Mouse (Mus musculus) lung, adult 2 months (tissue): ENCODE results near the gene Xrcc1. TPM values are rescaled to one million over a fixed set of nuclear protein-coding genes. Genes with fewer than 3 reads are reported as not detected.

Experiments
- DNase-seq: peaks from one replicate; pipeline ENCODE4 v3.0.0; 2022
- H3K4me1 ChIP-seq: fragments of 200-500 bp; 2 replicates; pipeline ENCODE4 v1.6.1; 2011; ENCODE audit warnings: low read length; ENCODE audit not compliant: control insufficient read depth, insufficient read depth
- H3K4me3 ChIP-seq: fragments of 200-500 bp; replicated peaks from 2 replicates; pipeline ENCODE3; 2011; ENCODE audit warnings: low read depth, mild to moderate bottlenecking, control low read depth, low read length; ENCODE audit errors: extremely low read depth
- CTCF ChIP-seq: fragments of 200-500 bp; IDR thresholded peaks from 2 replicates; pipeline ENCODE4 v1.5.1; 2011; ENCODE audit warnings: mild to moderate bottlenecking, low read length, control low read depth; ENCODE audit not compliant: insufficient read depth
- POLR2A ChIP-seq: fragments of 200-500 bp; IDR thresholded peaks from 2 replicates; pipeline ENCODE4 v1.6.1; 2011; ENCODE audit warnings: low read depth, mild to moderate bottlenecking, control low read depth, low read length, borderline replicate concordance; ENCODE audit errors: extremely low read depth
- WGBS: fragments of 180-500 bp; shearing (Covaris S2); methylation state at CpG from one replicate; pipeline ENCODE4 v1.1.7; 2018; 5-methylcytosine and 5-hydroxymethylcytosine counted together
- polyA plus RNA-seq: library from polyadenylated mRNA; depleted of rRNA; stranded (reverse); fragments of >200 nt; gene quantifications from 2 replicates; pipeline ENCODE4 v1.2.3, GENCODE M21; 2012

The Xrcc1 gene
- polyA plus RNA-seq, 1 experiment: 40.5 TPM

GRCm38 (mm10) chr7:24537081-24537480 is 9.0 kb upstream of the Xrcc1 start:
- WGBS: 85% methylated on average over 4 of the region's 4 CpGs
- Histone ChIP-seq H3K4me1 (no peaks in the 10 kb centered on the region), H3K4me3 (no peak overlapping the region)
- DNase-seq: no peak
- TF ChIP-seq POLR2A (no peak), CTCF (no peak)

GRCm38 (mm10) chr7:24537591-24537990 is 8.5 kb upstream of the Xrcc1 start:
- Histone ChIP-seq H3K4me3 (no peak overlapping the region), H3K4me1 (no peaks in the 10 kb centered on the region)
- TF ChIP-seq POLR2A (no peak), CTCF (no peak)
- WGBS: 68% methylated on average over 5 of the region's 5 CpGs
- DNase-seq: no peak

DNA sequence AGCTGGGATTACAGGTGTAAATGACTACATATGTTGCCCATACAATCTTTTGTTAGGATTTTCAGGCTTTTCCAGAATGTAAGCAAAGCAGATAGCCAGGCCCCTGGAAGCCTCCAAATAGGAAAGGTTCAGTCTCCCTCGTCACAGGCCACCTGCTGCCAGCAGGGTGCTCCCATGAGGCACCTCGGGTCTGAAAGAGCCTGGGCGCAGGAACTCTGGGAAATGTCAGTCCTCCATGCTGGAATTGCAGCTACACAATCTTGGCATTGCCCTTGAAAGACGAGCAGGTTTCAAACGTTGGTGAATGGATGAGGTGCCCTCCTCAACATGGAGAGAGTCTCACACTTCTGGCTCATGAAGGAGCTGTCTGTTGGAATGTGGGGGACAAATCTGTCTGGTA is 7.9 kb upstream of the Xrcc1 start:
- DNase-seq: no peak
- WGBS: 40% methylated on average over 5 of the region's 5 CpGs
- H3K4me1 ChIP-seq: no peaks in the 10 kb centered on the region
- H3K4me3 ChIP-seq: no peak overlapping the region
- no peak for TF ChIP-seq POLR2A
- TF ChIP-seq CTCF: no peak

GRCm38 (mm10) chr7:24538701-24539100 is 7.4 kb upstream of the Xrcc1 start:
- no peak for DNase-seq
- TF ChIP-seq POLR2A (no peak), CTCF (no peak)
- Histone ChIP-seq H3K4me3 (no peak overlapping the region), H3K4me1 (no peaks in the 10 kb centered on the region)
- WGBS: 73% methylated on average over 5 of the region's 5 CpGs

DNA sequence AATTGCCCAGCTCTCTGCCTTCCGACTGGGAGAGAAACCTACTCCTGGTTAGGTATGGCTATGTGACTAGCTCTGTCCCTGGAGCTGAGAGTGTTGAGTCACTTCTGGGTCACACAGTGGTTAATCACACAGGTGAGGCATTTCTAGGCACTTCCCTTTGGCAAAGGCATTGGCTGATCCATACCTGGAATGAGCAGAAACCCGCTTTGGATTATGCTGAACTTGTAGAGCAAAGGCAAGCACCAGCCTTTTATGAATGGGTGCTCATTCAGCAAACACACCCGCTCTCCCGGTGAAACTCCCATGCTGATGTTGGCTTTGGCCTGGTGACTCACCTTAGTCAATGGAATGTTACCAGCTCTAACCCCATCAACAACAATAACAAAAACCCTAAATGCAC is 6.4 kb upstream of the Xrcc1 start:
- Histone ChIP-seq H3K4me3 (no peak overlapping the region), H3K4me1 (no peaks in the 10 kb centered on the region)
- TF ChIP-seq CTCF (no peak), POLR2A (no peak)
- 80% methylated on average over 4 of the region's 4 CpGs for WGBS
- DNase-seq: no peak

DNA sequence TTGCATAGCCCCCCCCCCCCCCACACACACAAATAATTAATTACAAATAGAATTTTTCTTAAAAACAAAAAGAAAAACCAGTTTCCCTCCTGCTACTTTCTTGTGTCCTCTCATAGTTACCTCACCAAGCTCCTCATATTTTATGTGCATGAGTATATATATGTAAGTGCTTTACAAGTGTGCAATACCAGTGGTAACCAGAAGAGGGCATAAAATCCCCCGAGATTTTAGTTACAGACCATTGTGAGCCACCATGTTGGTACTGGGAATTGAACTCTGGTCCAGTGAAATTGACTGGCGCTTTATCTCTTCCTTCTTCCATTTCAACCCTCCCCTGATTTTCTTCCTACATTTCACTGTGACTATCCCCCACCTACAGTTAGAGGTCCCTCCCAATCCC is 1.6 kb upstream of the Xrcc1 start:
- DNase-seq: no peak
- WGBS: 83% methylated on average over 2 of the region's 2 CpGs
- 0 out of 2 replicates have a peak, but pooled peaks cover 2% of the 10 kb centered on the region for H3K4me1 ChIP-seq
- no peak overlapping the region for H3K4me3 ChIP-seq
- TF ChIP-seq CTCF (no peak), POLR2A (no peak)

DNA sequence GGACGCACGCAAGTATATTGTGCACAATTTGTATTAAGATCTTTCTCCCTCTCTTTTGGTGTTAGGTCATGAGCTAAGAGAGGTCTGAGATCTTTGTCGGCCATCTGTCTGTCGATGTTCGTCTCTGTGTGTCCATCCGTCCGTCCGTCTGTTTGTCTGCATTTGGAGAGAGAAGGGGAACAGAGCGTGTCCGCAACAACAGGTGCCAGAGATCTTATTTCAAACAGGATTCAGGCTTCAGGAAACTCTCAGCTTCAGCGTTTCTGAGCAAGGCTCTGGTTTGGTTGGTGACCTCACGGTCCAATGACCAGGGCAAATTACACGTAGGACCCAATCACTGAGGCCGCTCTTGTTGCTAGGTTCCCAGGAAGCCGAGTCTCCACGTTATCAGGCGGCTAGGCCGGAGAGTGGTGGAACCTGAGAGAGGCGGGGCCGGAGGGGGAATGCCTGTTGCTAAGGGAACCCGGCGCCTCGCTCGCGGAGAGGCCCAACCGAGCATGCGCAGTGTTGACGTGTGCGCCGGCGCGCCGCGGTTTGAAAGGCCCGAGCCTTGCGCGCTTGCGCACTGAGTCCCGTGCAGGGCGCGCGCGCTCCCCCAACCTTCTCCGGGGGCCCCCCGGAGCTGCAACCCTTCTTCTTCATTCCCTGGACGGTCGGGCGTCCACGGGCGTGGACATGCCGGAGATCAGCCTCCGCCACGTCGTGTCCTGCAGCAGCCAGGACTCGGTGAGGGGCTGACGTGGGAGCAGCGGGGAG is 723 bp downstream of the Xrcc1 start:
- peak; percentile 98 for DNase-seq
- WGBS: 1% methylated on average over 57 of the region's 57 CpGs
- Histone ChIP-seq H3K4me3 (peak overlapping the region; percentile 97), H3K4me1 (0 out of 2 replicates have a peak, but pooled peaks cover 2% of the 10 kb centered on the region)
- TF ChIP-seq CTCF: no peak
- TF ChIP-seq POLR2A: no peak

DNA sequence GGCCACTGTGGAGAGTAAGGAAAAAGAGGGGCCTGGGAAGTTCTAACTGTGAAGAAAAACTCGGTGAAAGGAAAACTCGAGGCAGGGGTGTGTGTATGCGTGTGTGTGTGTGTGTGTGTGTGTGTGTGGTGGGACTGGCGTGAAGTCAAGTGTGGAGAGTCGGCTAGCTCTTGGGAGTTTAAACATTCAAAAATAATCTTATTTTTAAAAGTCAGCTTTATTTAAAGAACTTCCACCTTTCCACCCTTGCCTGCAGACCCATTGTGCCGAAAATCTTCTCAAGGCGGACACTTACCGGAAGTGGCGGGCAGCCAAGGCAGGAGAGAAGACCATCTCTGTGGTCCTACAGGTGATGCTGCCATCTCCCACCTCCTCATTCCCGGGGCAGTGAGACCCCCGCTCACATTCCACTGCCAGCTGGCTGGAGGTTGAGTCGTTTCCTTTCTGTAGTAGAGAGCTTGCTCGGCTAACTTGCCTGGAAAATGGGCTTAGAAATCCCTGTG is 1.5 kb downstream of the Xrcc1 start:
- H3K4me3 ChIP-seq: peak overlapping the region; percentile 97
- H3K4me1 ChIP-seq: 0 out of 2 replicates have a peak, but pooled peaks cover 2% of the 10 kb centered on the region
- no peak for DNase-seq
- 21% methylated on average over 13 of the region's 13 CpGs for WGBS
- no peak for TF ChIP-seq POLR2A
- TF ChIP-seq CTCF: no peak

DNA sequence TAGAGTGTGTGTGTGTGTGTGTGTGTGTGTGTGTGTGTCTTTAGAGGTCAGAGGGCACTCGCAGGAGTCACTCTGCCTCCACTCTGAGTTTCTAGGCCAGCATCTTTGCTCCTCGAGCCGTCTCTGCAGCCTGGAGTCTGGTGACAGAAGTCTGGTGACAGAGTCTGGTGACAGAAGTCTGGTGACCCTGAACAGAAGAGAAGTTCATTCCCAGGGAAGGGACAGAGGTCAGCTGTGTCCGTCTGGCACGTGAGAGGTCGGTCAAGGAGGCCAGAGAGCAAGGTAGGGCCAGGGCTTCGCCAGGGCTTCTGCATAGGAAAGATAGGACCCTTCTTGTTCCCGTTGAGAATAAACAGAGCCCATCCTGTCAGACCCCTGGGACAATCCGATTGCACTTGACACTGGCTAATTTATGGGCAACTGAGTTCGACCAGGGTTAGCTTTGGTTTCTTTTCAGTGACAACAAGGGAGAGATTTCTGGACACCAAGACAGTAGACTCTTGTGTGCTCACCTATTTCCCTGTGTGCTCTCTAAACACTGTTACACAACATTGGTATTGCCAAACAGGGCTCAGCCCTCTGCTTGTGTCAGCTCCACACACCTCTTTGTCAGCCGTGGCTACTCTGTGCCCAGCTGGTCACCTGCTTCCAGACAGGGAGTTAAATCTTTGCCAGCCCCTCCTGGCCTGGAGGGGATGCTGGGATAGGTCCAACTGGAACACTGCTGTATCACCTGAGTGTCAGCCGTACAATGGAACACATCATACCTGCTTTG is 6.1 kb downstream of the Xrcc1 start:
- WGBS: 74% methylated on average over 12 of the region's 12 CpGs
- Histone ChIP-seq H3K4me1 (0 out of 2 replicates have a peak, but pooled peaks cover 2% of the 10 kb centered on the region), H3K4me3 (no peak overlapping the region)
- TF ChIP-seq POLR2A: no peak
- no peak for TF ChIP-seq CTCF
- no peak for DNase-seq

DNA sequence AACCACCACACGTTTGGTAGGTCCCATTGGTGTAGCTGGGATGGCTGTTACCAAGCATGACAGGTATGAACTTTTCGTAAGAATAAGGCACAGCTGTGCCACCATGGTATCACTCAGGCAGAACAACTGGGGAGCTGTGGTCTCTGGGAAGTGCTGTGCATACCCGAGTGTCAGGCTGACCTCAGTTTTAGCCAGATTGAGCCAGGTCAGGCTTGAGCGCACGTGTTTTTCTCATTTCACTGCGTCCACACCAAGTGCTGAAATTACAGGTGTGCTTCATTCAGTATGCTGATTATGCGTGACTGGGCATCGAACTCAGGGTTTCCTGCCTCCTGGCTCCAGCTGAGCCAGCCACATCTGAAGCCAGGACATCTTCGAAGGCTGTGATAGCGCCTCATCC is 9.7 kb downstream of the Xrcc1 start:
- no peak for DNase-seq
- no peak overlapping the region for H3K4me3 ChIP-seq
- no peaks in the 10 kb centered on the region for H3K4me1 ChIP-seq
- WGBS: 91% methylated on average over 10 of the region's 10 CpGs
- no peak for TF ChIP-seq CTCF
- no peak for TF ChIP-seq POLR2A
